Mouse (Mus musculus) forebrain, embryonic 14.5 days (tissue): ENCODE measurements around the gene Avp. TPM values are rescaled to one million over a fixed set of nuclear protein-coding genes. Genes with fewer than 3 reads are reported as not detected.
A peak's percentile ranks its signal among the peaks of the same experiment; 100 is the strongest.

Experiments
- ATAC-seq: fragments of 200-750 bp; cut with Nextera tagmentation; 2 replicates; pipeline ENCODE4 v1.8.0; 2017; ENCODE audit warnings: mild to moderate bottlenecking, moderate library complexity
- DNase-seq: peaks from one replicate; pipeline ENCODE4 v3.0.0-alpha.2; 2015; ENCODE audit warnings: low spot score
- H3K27ac ChIP-seq: fragments of 300-500 bp; sonication (generic); 2 replicates; pipeline ENCODE4 v1.5.1; 2014; ENCODE audit warnings: low read depth, mild to moderate bottlenecking, control low read depth, low read length, moderate library complexity
- H3K27me3 ChIP-seq: fragments of 300-500 bp; sonication (generic); replicated peaks from 2 replicates; pipeline ENCODE4 v1.6.1; 2014; ENCODE audit warnings: low read length, control low read depth, mixed read lengths; ENCODE audit not compliant: control insufficient read depth, insufficient read depth
- H3K36me3 ChIP-seq: fragments of 300-500 bp; sonication (generic); 2 replicates; pipeline ENCODE4 v1.6.1; 2014; ENCODE audit warnings: low read length, control low read depth; ENCODE audit not compliant: control insufficient read depth, insufficient read depth
- H3K4me1 ChIP-seq: fragments of 300-500 bp; sonication (generic); 2 replicates; pipeline ENCODE4 v1.6.1; 2014; ENCODE audit warnings: antibody characterized with exemption, low read length, control low read depth; ENCODE audit not compliant: control insufficient read depth, insufficient read depth
- H3K4me2 ChIP-seq: fragments of 300-500 bp; sonication (generic); 2 replicates; pipeline ENCODE4 v1.6.1; 2014; ENCODE audit warnings: mild to moderate bottlenecking, control low read depth, low read length
- H3K4me3 ChIP-seq: fragments of 300-500 bp; sonication (generic); 2 replicates; pipeline ENCODE4 v1.5.1; 2014; ENCODE audit warnings: low read depth, low read length, control low read depth
- H3K9ac ChIP-seq: fragments of 300-500 bp; sonication (generic); 2 replicates; pipeline ENCODE4 v1.6.1; 2014; ENCODE audit warnings: mild to moderate bottlenecking, low read length, control low read depth, moderate library complexity
- H3K9me3 ChIP-seq: fragments of 300-500 bp; sonication (generic); replicated peaks from 2 replicates; pipeline ENCODE4 v1.6.1; 2016; ENCODE audit warnings: low read length, control low read depth, mixed read lengths; ENCODE audit not compliant: control insufficient read depth
- WGBS: fragments of 180-500 bp; shearing (Covaris S2); extraction: QIAGEN DNeasy Blood & Tissue Kit; methylation state at CpG from one replicate; pipeline ENCODE4 v1.1.7; 2014; 5-methylcytosine and 5-hydroxymethylcytosine counted together
- polyA plus RNA-seq: library from polyadenylated mRNA; unstranded; fragments of >200 nt; fragmentation: Nextera tagmentation; extraction: Ambion mirVana; gene quantifications from 2 replicates; pipeline ENCODE4 v1.2.1, GENCODE M21; 2014

Gene Avp
- polyA plus RNA-seq, 1 experiment from 2014 or later: 17.7 TPM

GRCm38 (mm10) chr2:130595596-130595995 lies 13.2 kb upstream of the Avp start:
- DNase-seq (no peak), ATAC-seq (no peak)
- H3K4me3 ChIP-seq: no peak overlapping the region
- H3K4me1 ChIP-seq: no peaks in the 10 kb centered on the region
- 85% methylated on average over 1 of the region's 1 CpGs for WGBS
- H3K9me3 ChIP-seq: no peaks in the 10 kb centered on the region
- peaks cover 68% of the 10 kb centered on the region for H3K36me3 ChIP-seq
- no peak overlapping the region for H3K27ac ChIP-seq
- no peak overlapping the region for H3K4me2 ChIP-seq
- no peak overlapping the region for H3K9ac ChIP-seq
- H3K27me3 ChIP-seq: no peaks in the 10 kb centered on the region

GRCm38 (mm10) chr2:130591016-130591415 lies 8.7 kb upstream of the Avp start:
- ATAC-seq (no peak), DNase-seq (no peak)
- Histone ChIP-seq H3K4me2 (no peak overlapping the region), H3K36me3 (peaks cover 34% of the 10 kb centered on the region), H3K9ac (no peak overlapping the region), H3K4me1 (no peaks in the 10 kb centered on the region), H3K27ac (no peak overlapping the region), H3K27me3 (no peaks in the 10 kb centered on the region), H3K4me3 (no peak overlapping the region), H3K9me3 (no peaks in the 10 kb centered on the region)
- WGBS: 97% methylated on average over 2 of the region's 2 CpGs

GRCm38 (mm10) chr2:130589761-130590160 lies 7.4 kb upstream of the Avp start:
- H3K9ac ChIP-seq: no peak overlapping the region
- ATAC-seq (no peak), DNase-seq (no peak)
- no peaks in the 10 kb centered on the region for H3K27me3 ChIP-seq
- no peak overlapping the region for H3K4me3 ChIP-seq
- H3K36me3 ChIP-seq: peaks cover 25% of the 10 kb centered on the region
- no peak overlapping the region for H3K4me2 ChIP-seq
- WGBS: 97% methylated on average over 2 of the region's 2 CpGs
- no peak overlapping the region for H3K27ac ChIP-seq
- H3K9me3 ChIP-seq: no peaks in the 10 kb centered on the region
- H3K4me1 ChIP-seq: no peaks in the 10 kb centered on the region

- ATAC-seq: no peak
Observed at GRCm38 (mm10) chr2:130589157-130589556, 6.8 kb upstream of the Avp start.

GRCm38 (mm10) chr2:130588373-130588772 lies 6.0 kb upstream of the Avp start:
- H3K36me3 ChIP-seq: peaks cover 20% of the 10 kb centered on the region
- ATAC-seq: no peak
- H3K4me2 ChIP-seq: no peak overlapping the region
- H3K9ac ChIP-seq: no peak overlapping the region
- no peaks in the 10 kb centered on the region for H3K4me1 ChIP-seq
- no peaks in the 10 kb centered on the region for H3K27me3 ChIP-seq
- no peak overlapping the region for H3K4me3 ChIP-seq
- WGBS: 87% methylated on average over 2 of the region's 2 CpGs
- no peaks in the 10 kb centered on the region for H3K9me3 ChIP-seq
- no peak overlapping the region for H3K27ac ChIP-seq
- no peak for DNase-seq

More at GRCm38 (mm10) chr2:130589157-130589556, 6.8 kb upstream of the Avp start:
- H3K9me3 ChIP-seq: no peaks in the 10 kb centered on the region
- peaks cover 21% of the 10 kb centered on the region for H3K36me3 ChIP-seq
- no peak overlapping the region for H3K4me2 ChIP-seq
- no peaks in the 10 kb centered on the region for H3K27me3 ChIP-seq
- H3K4me1 ChIP-seq: no peaks in the 10 kb centered on the region
- no peak overlapping the region for H3K9ac ChIP-seq
- no peak overlapping the region for H3K27ac ChIP-seq
- 47% methylated on average over 4 of the region's 4 CpGs for WGBS
- DNase-seq: no peak
- no peak overlapping the region for H3K4me3 ChIP-seq

GRCm38 (mm10) chr2:130586016-130586415 lies 3.7 kb upstream of the Avp start:
- no peak for ATAC-seq
- Histone ChIP-seq H3K36me3 (peaks cover 9% of the 10 kb centered on the region), H3K9ac (no peak overlapping the region), H3K4me2 (no peak overlapping the region), H3K4me3 (no peak overlapping the region), H3K9me3 (no peaks in the 10 kb centered on the region), H3K4me1 (no peaks in the 10 kb centered on the region), H3K27ac (no peak overlapping the region), H3K27me3 (peaks cover 16% of the 10 kb centered on the region; the same call in 1 of the 2 replicates)
- 84% methylated on average over 6 of the region's 6 CpGs for WGBS
- DNase-seq: no peak

- no peaks in the 10 kb centered on the region for H3K9me3 ChIP-seq
- H3K27ac ChIP-seq: no peak overlapping the region
- no peaks in the 10 kb centered on the region for H3K4me1 ChIP-seq
- WGBS: 81% methylated on average over 10 of the region's 10 CpGs
- H3K36me3 ChIP-seq: no peaks in the 10 kb centered on the region
- H3K9ac ChIP-seq: no peak overlapping the region
- H3K27me3 ChIP-seq: peaks cover 36% of the 10 kb centered on the region
- ATAC-seq (no peak), DNase-seq (no peak)
- H3K4me3 ChIP-seq: no peak overlapping the region
- no peak overlapping the region for H3K4me2 ChIP-seq
Observed at GRCm38 (mm10) chr2:130583902-130584560, 1.7 kb upstream of the Avp start.

- ATAC-seq (no peak), DNase-seq (no peak)
- H3K9ac ChIP-seq: no peak overlapping the region
- no peaks in the 10 kb centered on the region for H3K4me1 ChIP-seq
- H3K27me3 ChIP-seq: peaks cover 59% of the 10 kb centered on the region
- H3K4me3 ChIP-seq: peak overlapping the region; percentile 23; the same call in 1 of the 2 replicates
- H3K9me3 ChIP-seq: no peaks in the 10 kb centered on the region
- WGBS: 1% methylated on average over 16 of the region's 16 CpGs
- H3K27ac ChIP-seq: no peak overlapping the region
- H3K4me2 ChIP-seq: peak overlapping the region; percentile 42
- no peaks in the 10 kb centered on the region for H3K36me3 ChIP-seq
Observed at GRCm38 (mm10) chr2:130581201-130581600, 1.2 kb downstream of the Avp start.

- H3K27ac ChIP-seq: no peak overlapping the region
- H3K27me3 ChIP-seq: peaks cover 73% of the 10 kb centered on the region
- H3K9me3 ChIP-seq: no peaks in the 10 kb centered on the region
- ATAC-seq (no peak), DNase-seq (no peak)
- no peak overlapping the region for H3K4me2 ChIP-seq
- 10% methylated on average over 8 of the region's 8 CpGs for WGBS
- no peaks in the 10 kb centered on the region for H3K4me1 ChIP-seq
- H3K9ac ChIP-seq: no peak overlapping the region
- H3K36me3 ChIP-seq: no peaks in the 10 kb centered on the region
- H3K4me3 ChIP-seq: no peak overlapping the region
Observed at GRCm38 (mm10) chr2:130579791-130580190, 2.6 kb downstream of the Avp start.
